Mouse (Mus musculus) T-helper 17 cell (primary cell): ENCODE measurements around the gene Sf3b1.
"Not testable (repeated sequence)": the region's sequence is repeated elsewhere in the genome, so short reads cannot be mapped to it uniquely, and the experiment has no call there.

Experiments used
- in situ Hi-C, 2 experiments: fragments of 300-600 bp; cut with MboI, MseI; formaldehyde crosslinking; loops; 1 replicate in 1 of 2; 2 replicates in 1 of 2; pipeline ENCODE4 v1.15.1; 2025; ENCODE audit warnings: high pct_unique_total_duplicates in 2 of 2

Sf3b1 gene

DNA sequence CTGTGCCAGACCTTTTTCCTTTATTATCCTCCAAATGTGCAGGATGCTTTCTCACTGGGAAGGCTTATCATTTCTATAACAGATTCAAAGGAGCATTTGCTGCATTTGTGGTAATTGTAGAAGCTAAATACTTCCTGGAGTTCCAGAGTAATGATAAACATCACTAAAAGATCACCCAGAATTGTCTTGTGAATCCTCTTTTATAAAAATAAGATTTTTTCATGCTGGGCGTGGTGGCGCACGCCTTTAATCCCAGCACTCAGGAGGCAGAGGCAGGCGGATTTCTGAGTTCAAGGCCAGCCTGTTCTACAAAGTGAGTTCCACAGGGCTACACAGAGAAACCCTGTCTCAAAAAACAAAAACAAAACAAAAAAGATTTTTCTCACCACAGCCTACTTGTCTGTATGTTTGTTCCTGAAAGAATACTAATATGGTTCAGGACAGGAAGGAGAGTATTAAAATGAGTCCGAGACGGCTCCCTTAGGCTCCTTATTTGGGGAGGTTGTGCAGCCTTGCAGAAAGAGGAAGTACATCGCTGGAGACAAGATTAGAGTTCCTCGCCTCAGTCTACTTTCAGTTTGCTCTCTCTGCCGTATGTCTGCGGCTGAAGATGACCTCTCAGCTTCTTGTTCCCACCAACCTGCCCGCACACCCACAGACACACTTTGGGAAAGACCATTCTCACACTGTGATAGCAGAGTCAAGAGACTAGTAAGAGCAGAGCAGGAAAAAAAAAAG is 1.4 kb upstream of the Sf3b1 start:
- in situ Hi-C loops: loop anchor here in 1 of 2 experiments (5.0 to 25.0 kb wide), 2 partner anchors 59 to 1266 kb away; partner anchors contain the start of genes Hspd1 and Hspe1

- in situ Hi-C loops: loop anchor here in 1 of 2 experiments (5.0 to 25.0 kb wide), 2 partner anchors 59 to 1266 kb away; partner anchors contain the start of genes Hspd1 and Hspe1
Observed at GRCm38 (mm10) chr1:55027966-55028365, 685 bp upstream of the Sf3b1 start.

DNA sequence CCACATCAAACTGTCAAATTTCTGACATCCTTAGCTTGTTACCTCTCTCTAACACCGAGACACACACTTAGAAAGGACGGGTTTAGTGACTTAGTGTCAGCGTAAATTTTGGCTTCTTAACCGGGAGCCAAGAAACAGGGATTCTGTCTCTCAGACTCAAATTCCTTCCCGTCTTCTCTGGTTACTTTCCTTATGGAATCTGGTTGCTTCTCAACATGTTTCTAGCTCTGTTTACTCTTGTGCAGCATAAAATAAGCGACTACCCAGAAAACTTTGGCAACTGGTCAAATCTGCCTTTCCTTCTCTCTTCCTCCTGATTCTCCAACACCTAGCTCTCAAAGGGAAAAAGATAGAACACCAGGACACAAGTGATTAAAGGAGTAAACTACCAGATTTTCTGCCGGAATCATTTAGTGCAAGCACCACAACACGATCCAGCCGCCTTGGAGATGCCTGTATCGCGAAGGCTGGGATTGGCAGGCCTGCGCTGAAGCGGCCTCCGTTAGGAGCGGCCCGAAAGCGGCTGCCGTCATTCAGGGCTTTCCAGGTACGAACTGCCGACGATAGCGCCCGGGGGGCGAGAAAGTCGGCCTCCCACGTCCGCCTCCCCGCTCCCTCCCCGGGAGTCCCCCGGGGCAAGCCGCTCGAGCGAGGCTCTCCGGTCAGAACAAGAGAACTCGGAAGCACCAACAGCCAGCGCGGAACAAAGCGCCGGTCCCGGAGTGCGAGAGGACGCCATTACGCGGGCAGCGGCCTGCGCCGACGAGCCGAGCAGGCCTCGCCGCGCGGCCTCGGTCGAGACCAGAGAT is 633 bp downstream of the Sf3b1 start:
- in situ Hi-C loops: loop anchor here in 1 of 2 experiments (5.0 to 25.0 kb wide), 2 partner anchors 61 to 1264 kb away; partner anchors contain the start of genes Hspd1 and Hspe1

DNA sequence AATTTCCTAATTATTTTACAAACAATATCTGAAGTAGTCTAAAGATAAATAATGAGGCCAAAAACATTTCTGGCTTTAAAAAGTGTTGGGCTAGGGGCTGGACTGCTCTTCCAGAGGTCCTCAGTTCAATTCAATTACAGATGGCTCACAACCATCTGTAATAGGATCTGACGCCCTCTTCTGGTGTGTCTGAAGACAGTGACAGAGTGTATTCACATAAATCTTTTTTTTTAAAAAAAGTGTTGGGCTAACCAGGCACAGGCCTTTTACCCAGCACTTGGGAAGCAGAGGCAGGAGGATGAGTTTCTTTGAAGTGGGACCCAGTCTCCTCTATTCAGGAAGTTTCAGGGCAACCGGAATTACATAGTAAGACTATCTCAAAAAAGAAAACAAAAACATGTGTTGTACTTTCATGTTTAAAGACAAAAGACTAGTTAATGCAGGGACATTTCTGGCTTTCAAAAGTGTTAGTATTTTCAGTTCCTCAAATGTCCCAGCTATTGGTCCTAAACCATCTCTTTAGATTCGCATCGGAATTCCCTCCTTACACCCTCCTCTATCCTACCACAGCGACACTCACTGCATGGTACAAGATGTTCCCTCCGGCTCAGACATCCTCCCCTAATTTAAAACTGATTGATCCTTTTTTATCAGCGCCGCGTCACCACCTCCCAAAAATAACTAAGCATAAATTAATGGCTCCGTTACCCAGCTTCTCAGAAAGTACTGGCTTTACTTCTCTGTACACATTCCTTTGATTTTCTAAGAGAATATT is 1.4 kb downstream of the Sf3b1 start:
- in situ Hi-C loops: loop anchor here in 1 of 2 experiments (5.0 to 25.0 kb wide), 2 partner anchors 61 to 1264 kb away; partner anchors contain the start of genes Hspd1 and Hspe1

DNA sequence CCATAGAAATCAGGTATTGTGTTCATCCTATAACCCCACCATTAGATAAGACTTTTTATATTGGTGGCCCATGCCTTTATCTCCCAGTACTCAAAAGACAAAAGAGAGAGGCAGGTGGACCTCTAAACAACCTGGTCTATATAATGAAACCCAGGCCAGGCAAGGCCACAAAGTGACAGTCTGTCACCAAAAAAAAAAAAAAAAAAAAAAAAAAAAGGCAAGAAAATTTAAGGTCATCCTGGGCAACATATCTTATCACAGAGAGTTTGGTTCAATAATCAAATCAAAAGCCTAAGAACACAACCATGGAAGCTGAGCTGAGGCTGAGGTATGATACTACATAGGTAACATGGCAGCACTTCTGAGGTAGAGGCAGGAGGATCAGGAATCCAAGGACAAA is 5.4 kb downstream of the Sf3b1 start:
- in situ Hi-C loops: loop anchor here in 1 of 2 experiments (5.0 kb wide), 1 partner anchor 65 kb away; the partner anchor contains the start of genes Hspd1 and Hspe1

DNA sequence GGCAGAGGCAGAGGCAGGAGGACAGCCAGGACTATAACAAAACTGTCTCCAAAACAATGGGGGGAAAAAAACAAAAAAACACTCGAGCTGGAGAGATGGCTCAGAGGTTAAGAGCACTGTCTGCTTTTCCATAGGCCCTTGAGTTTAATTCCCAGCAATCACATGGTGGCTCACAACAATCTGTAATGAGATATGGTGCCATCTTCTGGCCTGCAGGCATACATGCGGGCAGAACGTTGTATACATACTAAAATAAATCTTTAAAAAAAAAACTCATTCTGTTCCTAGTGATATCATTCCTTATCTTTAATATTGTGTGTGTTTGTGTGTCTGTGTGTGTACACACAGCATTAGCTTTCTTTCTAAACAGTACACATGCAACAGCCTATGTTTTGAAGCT is 14.8 kb downstream of the Sf3b1 start:
- in situ Hi-C loops: no loop called here

DNA sequence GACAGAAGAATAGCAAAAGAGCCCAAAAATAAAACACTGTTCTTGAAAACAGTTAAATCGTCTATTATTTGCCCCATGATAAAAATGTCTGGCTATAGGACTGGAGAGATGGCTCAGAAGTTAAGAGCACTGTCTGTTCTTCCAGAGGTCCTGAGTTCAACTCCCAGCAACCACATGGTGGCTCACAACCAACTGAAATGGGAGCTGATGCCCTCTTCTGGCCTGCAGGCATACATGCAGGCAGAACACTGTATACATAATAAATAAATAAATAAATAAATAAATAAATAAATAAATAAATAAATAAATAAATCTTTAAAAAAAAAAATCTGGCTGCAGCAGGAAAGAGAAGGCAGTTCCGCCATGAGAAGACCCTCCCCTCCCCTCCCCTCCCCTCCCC is 19.0 kb downstream of the Sf3b1 start:
- in situ Hi-C loops: not testable (repeated sequence)

DNA sequence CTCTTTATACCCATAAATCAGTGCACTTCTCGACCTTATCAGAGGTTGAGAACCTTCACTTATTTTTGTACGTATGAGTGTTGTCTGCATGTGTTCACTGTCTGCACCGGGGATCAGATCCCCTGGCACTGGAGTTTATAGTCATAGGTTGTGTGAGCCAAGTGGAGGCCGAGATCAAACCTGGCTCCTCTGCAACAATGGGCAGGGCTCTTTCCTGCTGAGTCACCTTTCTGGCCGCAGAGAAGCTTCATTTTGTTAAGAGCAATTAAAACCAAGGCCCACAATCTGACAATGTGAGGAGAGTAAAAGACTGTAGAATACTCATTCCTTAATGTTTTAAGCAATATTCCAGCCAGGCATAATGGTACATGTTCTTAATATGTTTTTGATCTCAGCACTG is 33.7 kb downstream of the Sf3b1 start:
- in situ Hi-C loops: no loop called here

- in situ Hi-C loops: no loop called here
Observed at GRCm38 (mm10) chr1:54986248-54986647, 41.0 kb downstream of the Sf3b1 start.

- in situ Hi-C loops: no loop called here
Observed at GRCm38 (mm10) chr1:54985831-54986230, 41.5 kb downstream of the Sf3b1 start.

DNA sequence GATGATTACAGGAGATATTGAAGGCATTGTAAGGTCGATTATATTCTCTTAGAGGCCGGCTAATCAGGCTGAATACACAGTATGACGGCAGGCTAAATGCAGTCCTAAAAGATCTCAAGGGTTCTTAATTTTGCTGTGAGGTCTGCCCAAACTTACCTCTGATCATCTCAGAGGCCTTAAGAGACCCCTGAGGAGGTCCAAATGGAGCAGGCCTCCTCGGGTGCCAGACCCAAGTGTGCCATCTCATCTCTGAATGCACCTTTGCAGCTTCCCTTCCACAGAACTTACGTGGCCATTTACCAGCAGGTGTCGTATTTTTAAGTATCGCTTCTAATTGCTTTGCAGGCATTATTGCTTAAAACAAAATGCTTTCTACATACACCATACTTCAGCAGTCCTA is 43.1 kb downstream of the Sf3b1 start:
- in situ Hi-C loops: no loop called here

GRCm38 (mm10) chr1:54983339-54983738 is 43.9 kb downstream of the Sf3b1 start:
- in situ Hi-C loops: no loop called here

- in situ Hi-C loops: no loop called here
Observed at GRCm38 (mm10) chr1:54982636-54983035, 44.6 kb downstream of the Sf3b1 start.

GRCm38 (mm10) chr1:54979226-54979984 is 47.9 kb downstream of the Sf3b1 start:
- in situ Hi-C loops: no loop called here

- in situ Hi-C loops: no loop called here
Observed at GRCm38 (mm10) chr1:54971687-54972404, 55.4 kb downstream of the Sf3b1 start.

- in situ Hi-C loops: no loop called here
Observed at GRCm38 (mm10) chr1:54966858-54967257, 60.4 kb downstream of the Sf3b1 start.

DNA sequence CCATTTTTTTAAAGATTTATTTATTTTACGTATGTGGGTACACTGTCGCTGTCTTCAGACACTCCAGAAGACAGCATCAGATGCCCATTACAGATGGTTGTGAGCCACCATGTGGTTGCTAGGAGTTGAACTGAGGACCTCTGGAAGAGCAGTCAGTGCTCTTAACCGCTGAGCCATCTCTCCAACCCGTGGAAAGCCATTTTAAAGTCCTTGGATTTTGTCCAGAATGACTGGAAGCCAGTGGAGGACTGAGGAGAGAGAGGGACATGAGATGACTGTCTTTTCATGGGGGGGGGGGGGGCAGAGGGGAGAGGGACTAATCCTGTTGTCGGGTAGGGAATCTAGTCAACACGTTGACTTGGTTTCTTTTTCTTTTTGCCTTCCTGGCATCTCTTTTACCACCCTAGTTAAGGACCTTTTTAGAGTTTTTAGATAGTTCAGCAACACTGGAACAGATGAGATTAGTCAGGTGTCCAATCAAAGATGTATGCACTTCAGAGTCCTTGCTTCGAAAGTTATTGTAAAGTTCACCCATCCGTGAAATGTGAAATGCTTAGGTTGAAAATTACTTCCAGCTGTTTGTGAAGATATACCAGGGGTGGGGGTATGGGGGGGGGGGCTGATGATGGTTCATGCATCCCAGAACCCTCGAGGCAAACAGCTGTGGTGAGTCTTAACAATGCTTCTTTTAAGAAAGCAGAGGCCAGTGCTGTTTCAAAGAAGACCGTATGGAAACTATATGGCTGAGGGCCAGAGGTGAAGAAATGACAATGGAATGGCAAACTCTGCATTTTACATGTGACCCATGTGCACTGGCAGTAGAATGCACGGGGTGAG is 61.9 kb downstream of the Sf3b1 start:
- in situ Hi-C loops: no loop called here

DNA sequence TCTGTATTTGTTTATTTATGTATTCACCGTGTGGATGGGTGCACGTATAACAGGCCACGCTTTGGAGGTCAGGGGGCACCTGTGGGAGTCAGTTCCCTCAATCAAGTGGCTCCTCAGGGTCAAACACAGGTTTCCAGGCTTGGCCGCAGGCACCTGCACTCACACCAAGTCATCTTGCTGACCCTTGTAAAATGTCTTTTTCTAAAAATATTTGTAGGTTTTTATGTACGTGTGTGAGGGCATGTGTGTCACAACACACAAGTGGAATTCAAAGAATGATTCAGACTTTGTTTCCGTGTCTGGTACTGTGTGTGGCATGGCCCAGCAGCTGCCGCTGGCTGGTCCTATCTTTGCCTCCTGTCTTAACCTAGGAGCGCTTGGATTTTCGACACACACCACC is 65.6 kb downstream of the Sf3b1 start:
- in situ Hi-C loops: loop anchor here in 1 of 2 experiments (5.0 kb wide), 1 partner anchor 294 kb away; no protein-coding TSS in a partner anchor

DNA sequence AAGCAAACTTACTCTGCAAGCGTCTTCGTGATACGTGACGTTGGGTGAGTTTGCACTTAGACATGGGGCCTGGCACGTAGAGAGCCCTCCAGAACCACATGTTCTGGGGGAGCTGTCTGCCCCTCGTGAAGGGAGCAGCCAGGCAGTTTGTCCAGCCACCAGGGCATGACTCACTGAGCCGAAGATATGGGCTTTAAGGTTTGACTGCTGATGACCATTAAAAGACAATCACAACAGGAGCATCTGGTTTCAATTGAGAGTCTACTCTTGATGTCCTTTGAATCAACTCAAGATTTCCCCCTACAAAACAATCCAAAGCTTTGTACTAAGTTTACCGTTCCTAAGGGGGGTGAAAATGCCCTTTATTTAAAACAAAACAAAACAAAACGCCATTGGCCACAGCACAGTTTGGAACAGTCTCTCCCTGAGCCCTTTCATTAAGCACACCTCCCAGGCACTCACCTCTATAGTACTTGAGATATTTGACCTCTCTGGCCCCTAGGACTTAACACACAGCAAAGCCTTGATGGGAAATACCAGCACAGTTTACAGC is 66.6 kb downstream of the Sf3b1 start:
- in situ Hi-C loops: loop anchor here in 1 of 2 experiments (5.0 kb wide), 1 partner anchor 293 kb away; no protein-coding TSS in a partner anchor
